Mouse (Mus musculus): ENCODE measurements around the gene Magi2.
"Not testable (repeated sequence)": the region's sequence is repeated elsewhere in the genome, so short reads cannot be mapped to it uniquely, and the experiment has no call there.

The Magi2 gene

GRCm38 (mm10) chr5:20508609-20509008 lies 1281.8 kb downstream of the Magi2 start:
- no peak for DNase-seq (ENCODE audit: low spot score in 2 of 2)

GRCm38 (mm10) chr5:20509606-20510005 lies 1282.8 kb downstream of the Magi2 start:
- DNase-seq (ENCODE audit: low spot score in 2 of 2) = no peak

GRCm38 (mm10) chr5:20512377-20513126 lies 1285.7 kb downstream of the Magi2 start:
- DNase-seq (ENCODE audit: low spot score in 2 of 2) = no peak

- DNase-seq (ENCODE audit: low spot score in 2 of 2) = no peak
These were observed 1294.8 kb downstream of the Magi2 start for GRCm38 (mm10) chr5:20521639-20522038.

- DNase-seq (ENCODE audit: low spot score in 2 of 2) = no peak
These were observed 1295.2 kb downstream of the Magi2 start for GRCm38 (mm10) chr5:20522047-20522446.

- no peak for DNase-seq (ENCODE audit: low spot score in 2 of 2)
These were observed 1296.9 kb downstream of the Magi2 start for GRCm38 (mm10) chr5:20523776-20524175.

GRCm38 (mm10) chr5:20526588-20526987 lies 1299.8 kb downstream of the Magi2 start:
- DNase-seq (ENCODE audit: low spot score in 2 of 2) = not testable (repeated sequence)

- no peak for DNase-seq (ENCODE audit: low spot score in 2 of 2)
These were observed 1309.7 kb downstream of the Magi2 start for GRCm38 (mm10) chr5:20536544-20536943.

- DNase-seq (ENCODE audit: low spot score in 2 of 2) = no peak
These were observed 1310.7 kb downstream of the Magi2 start for GRCm38 (mm10) chr5:20537369-20538022.

GRCm38 (mm10) chr5:20544374-20544773 lies 1317.5 kb downstream of the Magi2 start:
- no peak for DNase-seq (ENCODE audit: low spot score in 2 of 2)

GRCm38 (mm10) chr5:20559378-20559777 lies 1332.5 kb downstream of the Magi2 start:
- no peak for DNase-seq (ENCODE audit: low spot score in 2 of 2)

GRCm38 (mm10) chr5:20559821-20560220 lies 1333.0 kb downstream of the Magi2 start:
- no peak for DNase-seq (ENCODE audit: low spot score in 2 of 2)

GRCm38 (mm10) chr5:20568421-20568820 lies 1341.6 kb downstream of the Magi2 start:
- DNase-seq (ENCODE audit: low spot score in 2 of 2) = no peak

- no peak for DNase-seq (ENCODE audit: low spot score in 2 of 2)
These were observed 1342.1 kb downstream of the Magi2 start for GRCm38 (mm10) chr5:20568966-20569365.

GRCm38 (mm10) chr5:20574816-20575215 lies 1348.0 kb downstream of the Magi2 start:
- DNase-seq (ENCODE audit: low spot score in 2 of 2) = no peak

GRCm38 (mm10) chr5:20575798-20576197 lies 1349.0 kb downstream of the Magi2 start:
- no peak for DNase-seq (ENCODE audit: low spot score in 2 of 2)

- no peak for DNase-seq (ENCODE audit: low spot score in 2 of 2)
These were observed 1349.4 kb downstream of the Magi2 start for GRCm38 (mm10) chr5:20576266-20576665.

- no peak for DNase-seq (ENCODE audit: low spot score in 2 of 2)
These were observed 1351.8 kb downstream of the Magi2 start for GRCm38 (mm10) chr5:20578666-20579065.

GRCm38 (mm10) chr5:20580619-20581018 lies 1353.8 kb downstream of the Magi2 start:
- DNase-seq (ENCODE audit: low spot score in 2 of 2) = no peak

- DNase-seq (ENCODE audit: low spot score in 2 of 2) = no peak
These were observed 1356.2 kb downstream of the Magi2 start for GRCm38 (mm10) chr5:20582995-20583435.

GRCm38 (mm10) chr5:20583639-20584038 lies 1356.8 kb downstream of the Magi2 start:
- no peak for DNase-seq (ENCODE audit: low spot score in 2 of 2)

GRCm38 (mm10) chr5:20584769-20585168 lies 1357.9 kb downstream of the Magi2 start:
- DNase-seq (ENCODE audit: low spot score in 2 of 2) = no peak

- DNase-seq (ENCODE audit: low spot score in 2 of 2) = no peak
These were observed 1362.9 kb downstream of the Magi2 start for GRCm38 (mm10) chr5:20589731-20590130.

Data from spleen, postnatal 36 days (tissue).